Mouse (Mus musculus) heart, adult 8-10 months (tissue): ENCODE results near the gene Zscan20. TPM values are rescaled to one million over a fixed set of nuclear protein-coding genes. Genes with fewer than 3 reads are reported as not detected.

Source experiments
- DNase-seq: peaks from one replicate; pipeline ENCODE4 v3.0.0; 2022; ENCODE audit warnings: low spot score
- total RNA-seq, 4 experiments: library from RNA; stranded (reverse); gene quantifications; 2 replicates each; pipeline ENCODE4 v1.2.4; 2022

The Zscan20 gene
- total RNA-seq = 1 to 10 TPM; 5.2 to 9.1 (median 7.8) TPM

- DNase-seq = peak; percentile 96
These were observed at the start of gene Zscan20 for GRCm38 (mm10) chr4:128609925-128610402. TSS of gene Zscan20 (minus strand) at chr4:128610098.

- no peak for DNase-seq
These were observed 45.5 kb upstream of the Zscan20 start for GRCm38 (mm10) chr4:128655446-128655845.

GRCm38 (mm10) chr4:128654505-128655381 is 44.8 kb upstream of the Zscan20 start, which contains the start of gene Phc2:
TSS of gene Phc2 (plus strand) at chr4:128654702.
- peak; percentile 81 for DNase-seq

- DNase-seq = no peak
These were observed 42.8 kb upstream of the Zscan20 start for GRCm38 (mm10) chr4:128652584-128653298.

- no peak for DNase-seq
These were observed 41.6 kb upstream of the Zscan20 start for GRCm38 (mm10) chr4:128651530-128651929.

- DNase-seq = no peak
These were observed 38.8 kb upstream of the Zscan20 start for GRCm38 (mm10) chr4:128648567-128649255.

- DNase-seq = no peak
These were observed 36.9 kb upstream of the Zscan20 start for GRCm38 (mm10) chr4:128646762-128647161.

- no peak for DNase-seq
These were observed 36.0 kb upstream of the Zscan20 start for GRCm38 (mm10) chr4:128645896-128646295.

GRCm38 (mm10) chr4:128641766-128642717 is 32.1 kb upstream of the Zscan20 start:
- no peak for DNase-seq

- DNase-seq = no peak
These were observed 28.5 kb upstream of the Zscan20 start for GRCm38 (mm10) chr4:128638265-128638923.

- no peak for DNase-seq
These were observed 27.4 kb upstream of the Zscan20 start for GRCm38 (mm10) chr4:128637250-128637649.

- no peak for DNase-seq
These were observed 26.1 kb upstream of the Zscan20 start for GRCm38 (mm10) chr4:128635894-128636585.

GRCm38 (mm10) chr4:128635451-128635850 is 25.6 kb upstream of the Zscan20 start:
- DNase-seq = no peak

- DNase-seq = no peak
These were observed 11.2 kb upstream of the Zscan20 start for GRCm38 (mm10) chr4:128621109-128621508.

- no peak for DNase-seq
These were observed 10.7 kb upstream of the Zscan20 start for GRCm38 (mm10) chr4:128620572-128620971.

GRCm38 (mm10) chr4:128618963-128619362 is 9.1 kb upstream of the Zscan20 start:
- no peak for DNase-seq

- no peak for DNase-seq
These were observed 8.5 kb upstream of the Zscan20 start, which contains the start of gene Tlr12 for GRCm38 (mm10) chr4:128618246-128618911. TSS of gene Tlr12 (minus strand) at chr4:128618619.

GRCm38 (mm10) chr4:128617363-128618120 is 7.6 kb upstream of the Zscan20 start:
- no peak for DNase-seq
